ENCODE assay signal across 23 mouse cellular contexts in genomic region chr2:97463573-97463972, GRCm38 (mm10).
DNase-seq lines count a peak whose midpoint lies in the region; ATAC-seq and TF ChIP-seq lines count a peak whose summit lies in the region.
"Had no signal": no experiment of that assay in that cellular context is flagged by ENCODE, and none has a peak within 500 bp of the region (broad histone marks: within the 10 kb centered on the region; RNA-seq: fewer than 3 reads in every experiment).

No protein-coding gene starts in this region.

- no peak for ATAC-seq in forebrain, postnatal 0 days
- no peak for ATAC-seq in forebrain, embryonic 16.5 days
- no peak for ATAC-seq in kidney, postnatal 0 days (replicated peaks; ENCODE audit: low FRiP score, low read depth)
- ATAC-seq: forebrain, embryonic 14.5 days had no signal

- peak; percentile 55 for TF ChIP-seq CTCF in forebrain, postnatal 0 days (IDR thresholded peaks at IDR 0.05; ENCODE audit: low read depth)
- TF ChIP-seq CTCF in kidney, postnatal 0 days (IDR thresholded peaks at IDR 0.05; ENCODE audit: low read depth): peak; percentile 19; the same call in 1 of the 2 replicates
- TF ChIP-seq CTCF in left cerebral cortex, adult 2 months (IDR thresholded peaks at IDR 0.05): peak; percentile 31; the same call in 1 of the 2 replicates

- H3K4me1 ChIP-seq in forebrain, postnatal 0 days (ENCODE audit: insufficient read depth): no peaks in the 10 kb centered on the region
- no peaks in the 10 kb centered on the region for H3K4me1 ChIP-seq in forebrain, embryonic 16.5 days (replicated peaks; ENCODE audit: control insufficient read depth, insufficient read depth, low read length)
- H3K4me1 ChIP-seq in kidney, postnatal 0 days (replicated peaks; ENCODE audit: insufficient read depth, low read length): no peaks in the 10 kb centered on the region; the same call in 1 of the 2 replicates
- H3K4me1 ChIP-seq: embryonic facial prominence, embryonic 15.5 days had no signal

- no peak overlapping the region for H3K27ac ChIP-seq in forebrain, postnatal 0 days (ENCODE audit: low read depth, low read length)
- H3K27ac ChIP-seq in forebrain, embryonic 16.5 days (ENCODE audit: low read length): no peak overlapping the region
- no peak overlapping the region for H3K27ac ChIP-seq in kidney, postnatal 0 days
- no peak overlapping the region for H3K27ac ChIP-seq in left cerebral cortex, adult 2 months
- H3K27ac ChIP-seq: embryonic facial prominence, embryonic 13.5 days; embryonic facial prominence, embryonic 15.5 days; forebrain, embryonic 10.5 days; forebrain, embryonic 12.5 days had no signal

- no peak overlapping the region for H3K4me2 ChIP-seq in forebrain, postnatal 0 days (ENCODE audit: low read depth)
- no peak overlapping the region for H3K4me2 ChIP-seq in forebrain, embryonic 16.5 days (ENCODE audit: low read length)
- no peak overlapping the region for H3K4me2 ChIP-seq in kidney, postnatal 0 days (ENCODE audit: low read length)
- H3K4me2 ChIP-seq: embryonic facial prominence, embryonic 13.5 days; embryonic facial prominence, embryonic 15.5 days; forebrain, embryonic 12.5 days had no signal

- no peaks in the 10 kb centered on the region for H3K36me3 ChIP-seq in forebrain, postnatal 0 days (ENCODE audit: insufficient read depth)
- H3K36me3 ChIP-seq in forebrain, embryonic 16.5 days (ENCODE audit: control insufficient read depth, insufficient read depth): no peaks in the 10 kb centered on the region
- no peaks in the 10 kb centered on the region for H3K36me3 ChIP-seq in kidney, postnatal 0 days (ENCODE audit: insufficient read depth, low read length)
- H3K36me3 ChIP-seq: embryonic facial prominence, embryonic 13.5 days; embryonic facial prominence, embryonic 15.5 days; forebrain, embryonic 10.5 days; forebrain, embryonic 12.5 days had no signal

- H3K27me3 ChIP-seq in forebrain, postnatal 0 days (ENCODE audit: insufficient read depth, low read length): no peaks in the 10 kb centered on the region
- H3K27me3 ChIP-seq in forebrain, embryonic 16.5 days (replicated peaks; ENCODE audit: control insufficient read depth, insufficient read depth, low read length): no peaks in the 10 kb centered on the region
- 0 out of 2 replicates have a peak, but pooled peaks cover 4% of the 10 kb centered on the region for H3K27me3 ChIP-seq in kidney, postnatal 0 days (ENCODE audit: insufficient read depth, low read length)
- H3K27me3 ChIP-seq: forebrain, embryonic 12.5 days had no signal

- no peak overlapping the region for H3K4me3 ChIP-seq in forebrain, postnatal 0 days (ENCODE audit: low read depth, low read length)
- no peak overlapping the region for H3K4me3 ChIP-seq in forebrain, embryonic 16.5 days (replicated peaks; ENCODE audit: low read length)
- no peak overlapping the region for H3K4me3 ChIP-seq in kidney, postnatal 0 days (replicated peaks; ENCODE audit: low read depth, low read length)
- H3K4me3 ChIP-seq in left cerebral cortex, adult 2 months: no peak overlapping the region
- H3K4me3 ChIP-seq: embryonic facial prominence, embryonic 13.5 days; embryonic facial prominence, embryonic 15.5 days; erythroblast, embryonic 14.5 days; forebrain, embryonic 10.5 days; forebrain, embryonic 12.5 days had no signal

- no peak for DNase-seq in forebrain, postnatal 0 days
- DNase-seq in kidney, postnatal 0 days (ENCODE audit: low spot score): no peak
- no peak for DNase-seq in kidney, postnatal 14 days
- DNase-seq in left cerebral cortex, adult 2 months (ENCODE audit: extremely low spot score in 1 of 2, low spot score in 2 of 2): no peak
- DNase-seq in left cerebral cortex, adult 8-10 months (ENCODE audit: low spot score in 2 of 2): no peak
- DNase-seq in 3T3-L1 (ENCODE audit: low read depth, low spot score): peak; percentile 27
- DNase-seq: adrenal gland, adult 2 months; adrenal gland, postnatal 10 days; adrenal gland, postnatal 25 days; cerebellum, adult 11 months; cerebellum, adult 18-20 months; cerebellum, adult 8-10 months; cerebellum, adult 9-11 months; cerebellum, postnatal 14 days; cerebellum, postnatal 36 days; embryo, embryonic 11 days had no signal

- H3K9me3 ChIP-seq in forebrain, postnatal 0 days (ENCODE audit: low read length): no peaks in the 10 kb centered on the region
- H3K9me3 ChIP-seq in forebrain, embryonic 16.5 days (ENCODE audit: control insufficient read depth, low read length): no peaks in the 10 kb centered on the region
- no peaks in the 10 kb centered on the region for H3K9me3 ChIP-seq in kidney, postnatal 0 days (replicated peaks; ENCODE audit: low read length)
- H3K9me3 ChIP-seq: embryonic facial prominence, embryonic 13.5 days; embryonic facial prominence, embryonic 15.5 days; forebrain, embryonic 10.5 days; forebrain, embryonic 12.5 days had no signal

- intact Hi-C loops in left cerebral cortex, adult 2 months (cut with DNase I): loop anchor here (10.0 kb wide), 1 partner anchor 1129 kb away; no protein-coding TSS in a partner anchor

- H3K9ac ChIP-seq in forebrain, postnatal 0 days: no peak overlapping the region
- no peak overlapping the region for H3K9ac ChIP-seq in forebrain, embryonic 16.5 days (replicated peaks; ENCODE audit: low read depth, low read length)
- H3K9ac ChIP-seq in kidney, postnatal 0 days (ENCODE audit: low read depth, low read length): no peak overlapping the region
- H3K9ac ChIP-seq: embryonic facial prominence, embryonic 13.5 days; embryonic facial prominence, embryonic 15.5 days; forebrain, embryonic 12.5 days had no signal
